Mouse (Mus musculus): Measurements from ENCODE around the gene Ncam2. TPM values are rescaled to one million over a fixed set of nuclear protein-coding genes. Genes with fewer than 3 reads are reported as not detected.

Ncam2 gene
- polyA plus RNA-seq, 1 experiment from 2014 or later, result 2.3 TPM

DNA sequence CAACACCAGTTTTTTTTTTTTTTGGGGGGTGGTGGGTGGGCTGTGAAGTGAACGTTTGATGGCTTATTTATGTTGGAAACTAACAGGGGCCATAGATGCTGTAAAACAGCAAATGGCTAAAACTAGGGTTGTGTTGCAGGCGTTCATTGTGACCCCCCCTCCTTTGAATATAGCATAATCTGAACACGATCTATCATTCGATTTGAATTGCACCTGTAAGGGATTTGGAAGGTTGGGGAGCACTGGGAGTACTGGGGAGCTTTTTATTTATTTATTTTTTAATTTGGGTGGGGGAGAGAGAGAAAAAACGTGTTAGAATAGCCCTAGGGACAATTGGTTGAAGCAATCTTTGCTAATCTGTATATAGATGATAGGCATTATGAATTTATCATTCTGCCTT is 974 bp downstream of the Ncam2 start:
- Histone ChIP-seq H3K27me3 (ENCODE audit: control insufficient read depth, insufficient read depth, low read length) (no peaks in the 10 kb centered on the region), H3K4me2 (ENCODE audit: low read depth) (peak overlapping the region; percentile 59; the same call in 1 of the 2 replicates), H3K36me3 (ENCODE audit: control insufficient read depth, insufficient read depth, low read length) (no peaks in the 10 kb centered on the region), H3K9me3 (ENCODE audit: control insufficient read depth, low read length) (no peaks in the 10 kb centered on the region), H3K4me1 (ENCODE audit: control insufficient read depth, insufficient read depth, low read length) (no peaks in the 10 kb centered on the region), H3K4me3 (ENCODE audit: low read depth, low read length) (peak overlapping the region; percentile 43; the same call in 1 of the 2 replicates), H3K27ac (ENCODE audit: low read depth, low read length) (no peak overlapping the region), H3K9ac (ENCODE audit: low read length) (no peak overlapping the region)
- DNase-seq (ENCODE audit: low spot score) (no peak), ATAC-seq (ENCODE audit: insufficient read depth, low FRiP score, low TSS enrichment) (no peak)
- WGBS, result 37% methylated on average over 5 of the region's 5 CpGs

DNA sequence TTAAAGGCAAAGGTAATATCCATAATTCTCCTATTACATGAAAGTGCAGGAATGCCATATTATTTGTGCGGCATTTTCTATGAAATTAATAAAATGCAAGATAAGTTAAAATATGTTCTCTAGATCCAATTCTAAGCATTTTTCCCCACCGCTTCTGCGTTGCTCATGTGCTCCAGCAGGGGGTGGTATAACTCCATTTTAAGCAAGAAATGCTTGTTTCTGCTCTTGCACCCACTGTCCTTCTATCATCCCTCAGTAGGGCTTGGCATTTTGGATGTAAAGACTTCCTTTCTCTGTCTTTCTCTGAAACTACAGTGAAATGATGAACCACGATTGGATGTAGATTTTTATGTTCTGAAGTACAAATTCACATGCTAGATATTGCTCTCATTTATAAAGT is 1.5 kb downstream of the Ncam2 start:
- Histone ChIP-seq H3K9me3 (ENCODE audit: control insufficient read depth, low read length) (no peaks in the 10 kb centered on the region), H3K4me2 (ENCODE audit: low read depth) (no peak overlapping the region), H3K27ac (ENCODE audit: low read depth, low read length) (no peak overlapping the region), H3K4me3 (ENCODE audit: low read depth, low read length) (no peak overlapping the region), H3K36me3 (ENCODE audit: control insufficient read depth, insufficient read depth, low read length) (no peaks in the 10 kb centered on the region), H3K9ac (ENCODE audit: low read length) (no peak overlapping the region), H3K27me3 (ENCODE audit: control insufficient read depth, insufficient read depth, low read length) (no peaks in the 10 kb centered on the region), H3K4me1 (ENCODE audit: control insufficient read depth, insufficient read depth, low read length) (no peaks in the 10 kb centered on the region)
- no peak for ATAC-seq (ENCODE audit: insufficient read depth, low FRiP score, low TSS enrichment)
- WGBS, result 9% methylated on average over 4 of the region's 4 CpGs
- DNase-seq (ENCODE audit: low spot score), result peak; percentile 61

DNA sequence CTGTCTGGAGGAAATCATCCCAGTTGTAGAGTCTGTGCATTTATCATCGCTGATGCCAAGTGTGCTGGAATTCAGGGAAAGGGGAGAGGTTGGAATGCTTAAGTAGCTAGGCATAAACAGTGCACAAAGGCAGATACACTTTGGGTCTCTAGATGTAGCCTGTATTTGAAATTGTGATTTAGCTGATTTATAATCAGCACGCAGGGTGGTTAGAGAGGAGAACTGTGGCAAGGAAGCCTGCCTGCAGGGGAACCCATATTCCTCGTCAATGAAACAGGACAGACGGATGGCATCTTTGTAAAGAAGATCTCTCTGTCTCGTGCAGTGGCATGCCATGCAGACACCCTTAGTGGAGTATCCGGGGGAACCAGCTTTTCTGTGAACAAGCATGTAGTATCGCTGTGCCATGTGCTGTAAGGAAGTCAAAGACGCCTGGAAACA is 2.2 kb downstream of the Ncam2 start:
- Histone ChIP-seq H3K4me2 (ENCODE audit: low read depth) (no peak overlapping the region), H3K27me3 (ENCODE audit: control insufficient read depth, insufficient read depth, low read length) (no peaks in the 10 kb centered on the region), H3K27ac (ENCODE audit: low read depth, low read length) (no peak overlapping the region), H3K36me3 (ENCODE audit: control insufficient read depth, insufficient read depth, low read length) (no peaks in the 10 kb centered on the region), H3K9ac (ENCODE audit: low read length) (no peak overlapping the region), H3K4me1 (ENCODE audit: control insufficient read depth, insufficient read depth, low read length) (no peaks in the 10 kb centered on the region), H3K4me3 (ENCODE audit: low read depth, low read length) (no peak overlapping the region), H3K9me3 (ENCODE audit: control insufficient read depth, low read length) (no peaks in the 10 kb centered on the region)
- DNase-seq (ENCODE audit: low spot score) (no peak), ATAC-seq (ENCODE audit: insufficient read depth, low FRiP score, low TSS enrichment) (no peak)
- 71% methylated on average over 8 of the region's 8 CpGs for WGBS

DNA sequence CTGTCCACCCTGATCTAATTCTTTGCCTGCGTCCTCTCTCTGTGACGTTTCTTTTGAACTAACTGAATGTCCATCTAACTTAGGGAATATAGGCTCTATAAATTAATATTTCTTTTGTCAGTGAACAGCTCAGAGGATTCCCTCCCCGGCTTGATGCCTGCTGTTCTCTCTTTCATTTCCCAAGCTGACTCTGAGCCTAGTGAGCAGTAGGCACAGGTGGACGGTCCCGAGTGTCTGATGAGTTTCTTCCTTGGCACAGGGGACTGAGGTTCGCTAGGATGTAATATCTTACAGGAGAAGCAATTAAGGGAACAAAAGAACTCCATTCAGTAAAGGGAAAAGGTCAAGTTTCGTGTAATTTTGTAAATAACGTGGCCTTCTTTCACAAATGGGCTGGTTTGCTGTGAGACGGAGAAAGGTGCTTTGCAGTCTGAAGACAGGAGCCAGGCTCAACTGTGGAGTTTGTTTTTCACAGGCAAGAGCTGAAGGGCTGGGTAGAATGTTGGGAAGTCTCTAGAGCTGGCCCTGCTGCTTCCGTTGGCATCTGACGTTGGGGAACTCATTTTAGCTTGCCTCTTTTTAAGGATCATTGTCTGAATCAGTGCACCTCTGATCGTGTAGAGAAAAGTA is 4.0 kb downstream of the Ncam2 start:
- H3K4me2 ChIP-seq (ENCODE audit: low read depth), result no peak overlapping the region
- ATAC-seq (ENCODE audit: insufficient read depth, low FRiP score, low TSS enrichment), result no peak

DNA sequence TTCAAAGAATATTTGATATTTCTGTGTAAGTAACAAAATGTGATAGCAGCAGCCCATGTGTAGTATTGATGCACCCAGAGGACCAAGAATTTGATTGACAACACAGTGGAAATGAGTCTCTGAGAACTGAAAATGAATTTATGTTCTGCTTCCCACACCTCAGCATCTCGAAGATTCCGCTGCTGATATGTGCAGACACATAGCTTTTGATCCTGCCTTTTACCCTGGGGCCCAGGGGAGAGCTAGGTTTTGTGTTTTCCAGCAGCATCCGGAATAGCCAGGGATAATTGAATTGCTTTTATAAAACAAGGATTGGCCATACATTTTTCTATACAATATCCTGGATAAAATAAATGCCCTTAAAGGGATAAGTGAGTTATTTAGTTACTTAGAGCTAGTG is 20.7 kb downstream of the Ncam2 start:
- Histone ChIP-seq H3K4me1 (ENCODE audit: control insufficient read depth, insufficient read depth, low read length) (no peaks in the 10 kb centered on the region), H3K27ac (ENCODE audit: low read depth, low read length) (no peak overlapping the region), H3K27me3 (ENCODE audit: control insufficient read depth, insufficient read depth, low read length) (no peaks in the 10 kb centered on the region), H3K9me3 (ENCODE audit: control insufficient read depth, low read length) (no peaks in the 10 kb centered on the region), H3K4me2 (ENCODE audit: low read depth) (no peak overlapping the region), H3K36me3 (ENCODE audit: control insufficient read depth, insufficient read depth, low read length) (no peaks in the 10 kb centered on the region), H3K4me3 (ENCODE audit: low read depth, low read length) (no peak overlapping the region), H3K9ac (ENCODE audit: low read length) (no peak overlapping the region)
- DNase-seq (ENCODE audit: low spot score), result no peak
- no peak for ATAC-seq (ENCODE audit: insufficient read depth, low FRiP score, low TSS enrichment)
- 85% methylated on average over 3 of the region's 3 CpGs for WGBS

More for the DNA sequence above, 4.0 kb downstream of the Ncam2 start:
- Histone ChIP-seq H3K27ac (ENCODE audit: low read depth, low read length) (no peak overlapping the region), H3K4me1 (ENCODE audit: control insufficient read depth, insufficient read depth, low read length) (no peaks in the 10 kb centered on the region), H3K9ac (ENCODE audit: low read length) (no peak overlapping the region), H3K36me3 (ENCODE audit: control insufficient read depth, insufficient read depth, low read length) (no peaks in the 10 kb centered on the region), H3K4me3 (ENCODE audit: low read depth, low read length) (no peak overlapping the region), H3K27me3 (ENCODE audit: control insufficient read depth, insufficient read depth, low read length) (no peaks in the 10 kb centered on the region), H3K9me3 (ENCODE audit: control insufficient read depth, low read length) (no peaks in the 10 kb centered on the region)
- WGBS, result 79% methylated on average over 12 of the region's 12 CpGs
- DNase-seq (ENCODE audit: low spot score), result no peak

DNA sequence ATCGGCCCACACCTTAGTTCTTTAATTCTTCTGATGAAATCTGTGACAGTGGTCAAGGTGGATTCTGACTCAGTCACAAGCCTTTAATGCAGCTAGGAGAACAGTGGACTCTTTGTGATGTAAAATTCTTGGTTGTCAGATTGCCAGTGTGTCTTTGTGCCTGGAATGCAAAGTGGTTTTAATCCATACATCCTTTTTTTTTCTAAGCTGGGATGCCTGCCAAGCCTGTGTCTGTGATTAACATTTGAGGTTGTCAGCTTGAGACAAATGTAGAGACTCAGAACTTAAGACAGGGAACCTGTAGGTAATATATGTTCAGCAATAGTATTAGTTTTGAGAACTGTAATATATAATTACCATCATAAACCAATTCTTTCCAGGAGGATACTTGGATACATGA is 23.3 kb downstream of the Ncam2 start:
- Histone ChIP-seq H3K9ac (ENCODE audit: low read length) (no peak overlapping the region), H3K9me3 (ENCODE audit: control insufficient read depth, low read length) (no peaks in the 10 kb centered on the region), H3K4me1 (ENCODE audit: control insufficient read depth, insufficient read depth, low read length) (no peaks in the 10 kb centered on the region), H3K27me3 (ENCODE audit: control insufficient read depth, insufficient read depth, low read length) (no peaks in the 10 kb centered on the region), H3K36me3 (ENCODE audit: control insufficient read depth, insufficient read depth, low read length) (no peaks in the 10 kb centered on the region), H3K4me2 (ENCODE audit: low read depth) (no peak overlapping the region), H3K4me3 (ENCODE audit: low read depth, low read length) (no peak overlapping the region), H3K27ac (ENCODE audit: low read depth, low read length) (no peak overlapping the region)
- 80% methylated on average over 1 of the region's 1 CpGs for WGBS
- no peak for DNase-seq (ENCODE audit: low spot score)
- ATAC-seq (ENCODE audit: insufficient read depth, low FRiP score, low TSS enrichment), result peak; percentile 32; the same call in 1 of the 2 replicates

DNA sequence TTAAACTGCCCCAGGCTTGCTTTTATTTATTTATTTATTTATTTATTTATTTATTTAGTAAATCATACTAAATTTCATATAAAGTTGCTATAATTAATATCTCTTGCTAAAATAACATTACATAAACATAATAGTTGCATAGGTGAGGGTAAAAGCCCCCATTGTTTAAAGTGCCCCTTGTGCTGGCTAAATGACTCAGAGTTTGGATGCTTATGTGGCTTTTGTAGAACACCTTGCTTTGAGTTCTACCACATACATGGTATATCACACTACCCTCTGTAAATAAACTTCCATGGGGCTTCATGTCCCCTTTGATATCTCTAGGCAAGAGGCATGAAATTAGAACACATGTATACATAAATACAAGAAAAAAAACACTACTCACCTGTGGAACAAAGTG is 23.8 kb downstream of the Ncam2 start:
- Histone ChIP-seq H3K36me3 (ENCODE audit: control insufficient read depth, insufficient read depth, low read length) (no peaks in the 10 kb centered on the region), H3K4me1 (ENCODE audit: control insufficient read depth, insufficient read depth, low read length) (no peaks in the 10 kb centered on the region), H3K9ac (ENCODE audit: low read length) (no peak overlapping the region), H3K9me3 (ENCODE audit: control insufficient read depth, low read length) (no peaks in the 10 kb centered on the region), H3K4me2 (ENCODE audit: low read depth) (no peak overlapping the region), H3K4me3 (ENCODE audit: low read depth, low read length) (no peak overlapping the region), H3K27ac (ENCODE audit: low read depth, low read length) (no peak overlapping the region), H3K27me3 (ENCODE audit: control insufficient read depth, insufficient read depth, low read length) (no peaks in the 10 kb centered on the region)
- no peak for DNase-seq (ENCODE audit: low spot score)
- ATAC-seq (ENCODE audit: insufficient read depth, low FRiP score, low TSS enrichment), result no peak

DNA sequence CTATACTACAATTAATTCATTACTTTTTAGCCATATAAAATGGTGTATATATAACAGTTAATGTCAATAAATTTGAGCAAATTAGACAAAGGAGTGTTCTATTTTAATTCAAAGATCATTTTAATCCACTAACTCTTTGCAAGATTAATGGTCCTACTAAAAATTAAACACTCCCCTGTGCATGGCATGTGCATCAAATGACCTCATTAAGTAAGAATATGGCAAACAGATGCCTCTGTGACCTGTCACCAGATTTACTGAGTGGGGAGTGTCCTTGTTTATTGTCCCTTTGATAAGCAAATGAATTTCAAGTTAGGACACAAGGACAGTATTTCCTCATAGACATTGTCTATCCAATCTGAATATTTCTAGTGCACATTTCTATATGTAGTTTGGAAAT is 54.4 kb downstream of the Ncam2 start:
- H3K27me3 ChIP-seq (ENCODE audit: control insufficient read depth, insufficient read depth, low read length), result no peaks in the 10 kb centered on the region
- ATAC-seq (ENCODE audit: insufficient read depth, low FRiP score, low TSS enrichment) (0 out of 2 replicates have a peak, but pooled peaks have one; percentile 53), DNase-seq (ENCODE audit: low spot score) (no peak)
- no peak overlapping the region for H3K27ac ChIP-seq (ENCODE audit: low read depth, low read length)
- no peaks in the 10 kb centered on the region for H3K36me3 ChIP-seq (ENCODE audit: control insufficient read depth, insufficient read depth, low read length)
- H3K9ac ChIP-seq (ENCODE audit: low read length), result no peak overlapping the region
- H3K4me3 ChIP-seq (ENCODE audit: low read depth, low read length), result no peak overlapping the region
- H3K9me3 ChIP-seq (ENCODE audit: control insufficient read depth, low read length), result no peaks in the 10 kb centered on the region
- H3K4me1 ChIP-seq (ENCODE audit: control insufficient read depth, insufficient read depth, low read length), result no peaks in the 10 kb centered on the region
- no peak overlapping the region for H3K4me2 ChIP-seq (ENCODE audit: low read depth)

DNA sequence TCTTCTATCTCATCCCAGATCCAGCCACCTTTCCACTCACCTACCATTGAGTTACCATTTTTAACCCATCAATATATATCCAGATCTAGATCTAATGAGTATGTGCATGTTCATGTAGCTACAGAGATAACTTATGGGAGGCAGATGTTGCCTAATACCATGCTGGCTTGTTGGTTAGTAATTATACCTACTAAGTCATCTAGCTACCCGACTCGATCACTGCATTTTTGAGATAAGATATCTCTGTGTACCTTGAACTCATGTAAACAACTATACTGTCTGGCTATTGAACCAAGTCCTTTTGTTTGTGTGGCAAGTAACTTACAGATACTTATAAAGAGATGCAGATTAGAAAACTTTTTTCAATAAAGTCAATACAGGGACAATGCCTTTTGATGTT is 59.9 kb downstream of the Ncam2 start:
- Histone ChIP-seq H3K27ac (ENCODE audit: low read depth, low read length) (no peak overlapping the region), H3K27me3 (ENCODE audit: control insufficient read depth, insufficient read depth, low read length) (no peaks in the 10 kb centered on the region), H3K4me2 (ENCODE audit: low read depth) (no peak overlapping the region), H3K4me3 (ENCODE audit: low read depth, low read length) (no peak overlapping the region), H3K36me3 (ENCODE audit: control insufficient read depth, insufficient read depth, low read length) (no peaks in the 10 kb centered on the region), H3K4me1 (ENCODE audit: control insufficient read depth, insufficient read depth, low read length) (no peaks in the 10 kb centered on the region), H3K9me3 (ENCODE audit: control insufficient read depth, low read length) (no peaks in the 10 kb centered on the region), H3K9ac (ENCODE audit: low read length) (no peak overlapping the region)
- WGBS, result 83% methylated on average over 2 of the region's 2 CpGs
- DNase-seq (ENCODE audit: low spot score), result no peak
- ATAC-seq (ENCODE audit: insufficient read depth, low FRiP score, low TSS enrichment), result no peak

Data from neural tube, embryonic 11.5 days (tissue).